Mouse (Mus musculus) myocyte (in vitro differentiated cells): ENCODE data around the gene Tubb3.

Source experiments
- CEBPB ChIP-seq: IDR thresholded peaks from 2 replicates; pipeline ENCODE4 v1.6.1; 2011; ENCODE audit warnings: mild to moderate bottlenecking, moderate library complexity; ENCODE audit not compliant: poor library complexity, insufficient read depth, severe bottlenecking
- E2F4 ChIP-seq: IDR thresholded peaks from one replicate; pipeline ENCODE4 v1.6.1; 2011; ENCODE audit warnings: mild to moderate bottlenecking, control low read depth, moderate library complexity; ENCODE audit not compliant: insufficient read depth
- MAX ChIP-seq: IDR thresholded peaks from one replicate; pipeline ENCODE4 v1.6.1; 2011; ENCODE audit warnings: low read depth, mild to moderate bottlenecking, control low read depth
- POLR2A ChIP-seq: IDR thresholded peaks from one replicate; pipeline ENCODE4 v1.6.1; 2011; ENCODE audit warnings: low read depth, mild to moderate bottlenecking, control low read depth, moderate library complexity; ENCODE audit not compliant: insufficient read length
- POLR2AphosphoS2 ChIP-seq: IDR thresholded peaks from one replicate; pipeline ENCODE4 v1.6.1; 2011; ENCODE audit warnings: low read depth, control low read depth; ENCODE audit not compliant: insufficient read length
- TCF12 ChIP-seq: IDR thresholded peaks from one replicate; pipeline ENCODE4 v1.6.1; 2011; ENCODE audit warnings: mild to moderate bottlenecking, control low read depth; ENCODE audit not compliant: poor library complexity, insufficient read depth, severe bottlenecking
- TCF3 ChIP-seq: IDR thresholded peaks from one replicate; pipeline ENCODE4 v1.6.1; 2011; ENCODE audit warnings: low read depth, control low read depth; ENCODE audit not compliant: insufficient read length
- USF1 ChIP-seq: IDR thresholded peaks from one replicate; pipeline ENCODE4 v1.6.1; 2011; ENCODE audit warnings: low read depth, mild to moderate bottlenecking, control low read depth, moderate library complexity

- no peak for TF ChIP-seq POLR2A
- no peak for TF ChIP-seq POLR2AphosphoS2
- no peak for TF ChIP-seq TCF12
- TF ChIP-seq CEBPB = no peak
- TF ChIP-seq MAX = no peak
- no peak for TF ChIP-seq TCF3
- no peak for TF ChIP-seq USF1
- no peak for TF ChIP-seq E2F4
These were observed 40.9 kb downstream of the Tubb3 start for GRCm38 (mm10) chr8:123452149-123452548.
